Mouse (Mus musculus): ENCODE measurements around the gene Dynlt1b. TPM values are rescaled to one million over a fixed set of nuclear protein-coding genes. Genes with fewer than 3 reads are reported as not detected.
A peak's percentile ranks its signal among the peaks of the same experiment; 100 is the strongest.
"Not testable (repeated sequence)": the region's sequence is repeated elsewhere in the genome, so short reads cannot be mapped to it uniquely, and the experiment has no call there.

Dynlt1b gene
- polyA plus RNA-seq (2015; fragmentation: Nextera tagmentation; extraction: Ambion mirVana), result 1,010 and 1,046 TPM in 2 replicates

DNA sequence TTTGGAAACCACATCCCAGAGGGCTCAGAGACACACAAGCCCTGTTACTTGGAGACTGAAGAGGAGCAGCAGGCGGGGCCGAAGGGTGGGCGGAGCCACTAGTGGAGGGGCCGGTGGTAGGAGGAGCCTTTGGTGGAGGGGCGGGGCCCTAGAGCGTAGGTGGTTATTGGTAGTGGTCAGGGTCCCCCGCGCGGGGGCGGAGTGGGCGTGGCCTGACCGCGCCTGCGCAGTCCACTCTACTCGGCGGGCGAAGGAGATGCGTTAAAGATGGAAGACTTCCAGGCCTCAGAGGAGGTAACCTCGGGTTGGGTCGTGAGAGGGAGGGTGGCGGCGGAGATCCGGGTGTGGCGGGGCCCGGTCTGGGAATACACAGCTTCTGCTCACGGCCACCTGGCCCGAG, at the start of gene Dynlt1b:
Gene Dynlt1b (plus strand): TSS at position 168 of the 400 bp plus-strand sequence.
- Histone ChIP-seq H3K27ac (ENCODE audit: low read depth, low read length) (peak within 1 kb of the TSS; percentile 83), H3K4me3 (ENCODE audit: low read length) (peak within 1 kb of the TSS; percentile 44), H3K9ac (ENCODE audit: low read depth, low read length) (peak within 1 kb of the TSS; percentile 70), H3K4me2 (ENCODE audit: low read length) (peak within 1 kb of the TSS; percentile 56)
- H3K9me3 ChIP-seq (ENCODE audit: control insufficient read depth, low read length); H3K36me3 ChIP-seq (ENCODE audit: control insufficient read depth, insufficient read depth, low read length); H3K27me3 ChIP-seq (replicated peaks; ENCODE audit: control insufficient read depth, insufficient read depth, low read length); H3K4me1 ChIP-seq (ENCODE audit: control insufficient read depth, insufficient read depth, low read depth, low read length): not testable (repeated sequence)
- peak; percentile 98 for ATAC-seq
- 0% methylated on average over 27 of the region's 27 CpGs for WGBS

DNA sequence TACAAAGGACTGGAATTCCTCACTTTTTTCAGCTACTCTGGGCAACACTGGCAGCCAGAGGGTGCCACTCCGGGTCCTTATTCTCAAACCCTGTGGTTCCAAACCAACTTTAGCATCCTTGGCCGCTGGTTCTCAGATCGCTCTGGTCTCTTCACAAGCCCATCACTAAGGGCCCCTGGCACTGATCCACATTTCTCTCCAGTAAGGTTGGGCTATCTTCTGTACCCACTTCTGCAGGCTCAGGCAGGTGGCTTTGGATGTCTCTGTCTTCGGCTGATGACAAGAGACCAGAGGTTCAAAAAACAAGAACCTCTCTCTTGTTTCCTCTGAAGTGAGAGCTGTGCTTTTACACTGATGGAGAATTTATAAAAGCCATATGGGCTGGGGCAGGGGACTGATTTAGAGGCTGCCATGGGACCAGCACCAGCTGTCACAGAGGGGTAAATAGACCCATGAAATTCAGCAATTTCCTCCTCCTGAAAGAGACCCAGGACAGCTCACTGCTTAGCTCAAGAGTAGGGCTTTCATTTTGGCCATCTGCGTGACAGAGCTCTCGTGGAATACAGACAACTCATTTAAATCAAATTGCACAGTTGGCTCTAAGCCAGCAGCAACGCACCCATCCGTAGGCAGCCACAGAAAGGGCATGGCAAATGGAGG, 49.6 kb upstream of the Dynlt1b start:
- peak; percentile 86 for ATAC-seq
- not testable (repeated sequence) for H3K36me3 ChIP-seq (ENCODE audit: control insufficient read depth, insufficient read depth, low read length); H3K9me3 ChIP-seq (ENCODE audit: control insufficient read depth, low read length); H3K27me3 ChIP-seq (replicated peaks; ENCODE audit: control insufficient read depth, insufficient read depth, low read length); H3K9ac ChIP-seq (ENCODE audit: low read depth, low read length); H3K4me3 ChIP-seq (ENCODE audit: low read length); H3K4me2 ChIP-seq (ENCODE audit: low read length); H3K4me1 ChIP-seq (ENCODE audit: control insufficient read depth, insufficient read depth, low read depth, low read length); H3K27ac ChIP-seq (ENCODE audit: low read depth, low read length)
- no CpG with 5 or more reads among the region's 8 CpGs for WGBS

DNA sequence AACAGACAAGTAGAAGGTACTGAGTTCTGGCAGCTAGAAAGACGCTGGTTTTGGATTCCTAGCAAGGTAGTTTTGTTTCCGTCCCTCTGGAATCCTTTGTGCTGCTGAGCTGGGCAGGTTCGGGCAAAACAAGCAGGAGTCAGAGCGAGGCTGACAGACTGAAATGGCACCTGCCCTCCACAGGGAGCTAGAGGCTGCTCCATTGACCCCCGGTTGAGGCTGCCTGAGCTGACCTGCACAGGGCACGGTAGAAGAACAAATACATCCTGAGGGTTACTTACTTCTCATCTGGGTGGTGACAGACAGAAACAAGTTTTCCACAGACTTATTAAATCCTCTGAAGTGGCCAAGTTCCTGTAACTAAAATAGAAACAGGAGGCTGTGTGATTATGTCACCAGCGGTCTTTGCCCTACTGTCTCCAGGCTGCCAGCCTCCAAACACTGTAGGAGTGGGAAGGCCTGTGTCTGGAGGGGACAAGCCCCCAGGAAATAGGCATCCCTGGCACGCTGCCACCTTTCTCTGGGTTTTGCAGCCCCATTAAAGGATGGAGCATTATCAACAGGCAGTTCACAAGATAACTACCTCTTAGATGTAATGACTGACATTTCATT, 48.7 kb upstream of the Dynlt1b start:
- WGBS, result no CpG with 5 or more reads among the region's 8 CpGs
- not testable (repeated sequence) for H3K27me3 ChIP-seq (replicated peaks; ENCODE audit: control insufficient read depth, insufficient read depth, low read length); H3K4me2 ChIP-seq (ENCODE audit: low read length); H3K27ac ChIP-seq (ENCODE audit: low read depth, low read length); ATAC-seq; H3K36me3 ChIP-seq (ENCODE audit: control insufficient read depth, insufficient read depth, low read length); H3K9me3 ChIP-seq (ENCODE audit: control insufficient read depth, low read length); H3K4me3 ChIP-seq (ENCODE audit: low read length); H3K4me1 ChIP-seq (ENCODE audit: control insufficient read depth, insufficient read depth, low read depth, low read length); H3K9ac ChIP-seq (ENCODE audit: low read depth, low read length)

DNA sequence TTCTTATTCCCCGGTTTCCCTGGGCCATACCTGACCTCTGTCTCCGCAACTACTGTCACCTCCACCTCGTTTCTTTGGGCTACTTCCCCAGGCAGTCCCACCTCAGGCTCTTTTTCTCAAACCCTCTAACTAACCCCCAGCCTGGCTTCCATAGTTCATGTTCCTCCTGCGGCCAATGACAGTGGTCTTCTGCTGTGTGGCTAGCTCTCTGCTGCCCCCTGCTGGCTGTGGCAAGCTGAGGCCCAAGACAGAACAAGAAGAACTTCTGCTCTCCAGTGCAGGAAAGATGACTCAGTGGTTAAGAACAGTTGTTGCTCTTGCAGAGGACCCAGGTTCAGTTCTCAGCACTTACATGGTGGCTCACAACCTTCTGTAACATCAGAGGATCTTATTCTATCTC, 43.0 kb upstream of the Dynlt1b start:
- peak; percentile 67 for ATAC-seq
- no CpG with 5 or more reads among the region's 4 CpGs for WGBS

DNA sequence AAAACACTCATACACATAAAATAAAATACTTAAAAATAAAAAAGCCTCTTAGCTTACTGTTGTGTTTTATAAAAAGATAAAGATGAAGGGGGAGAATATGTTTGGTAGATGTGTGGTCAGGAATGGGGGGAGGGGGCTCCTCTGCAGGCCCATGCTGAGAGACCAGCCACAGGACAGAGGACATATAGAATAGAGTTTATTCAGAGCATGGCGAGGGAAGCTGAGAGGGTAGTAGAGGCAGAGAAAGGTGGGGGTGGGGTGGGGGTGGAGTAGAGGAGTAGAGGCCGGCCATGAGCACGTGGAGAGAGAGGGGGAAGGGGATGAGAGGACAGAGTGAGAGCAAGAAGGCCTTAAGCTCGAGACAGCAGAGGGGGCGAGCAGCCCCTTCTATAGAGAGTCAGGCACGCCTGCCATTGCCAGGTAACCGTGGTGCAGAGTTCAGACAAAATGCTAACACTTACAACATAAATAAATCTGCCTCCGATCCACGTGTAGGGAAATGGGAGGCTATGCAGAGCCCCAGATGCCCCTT, 42.5 kb upstream of the Dynlt1b start:
- H3K4me3 ChIP-seq (ENCODE audit: low read length); H3K4me2 ChIP-seq (ENCODE audit: low read length); H3K27me3 ChIP-seq (replicated peaks; ENCODE audit: control insufficient read depth, insufficient read depth, low read length); H3K9ac ChIP-seq (ENCODE audit: low read depth, low read length); H3K4me1 ChIP-seq (ENCODE audit: control insufficient read depth, insufficient read depth, low read depth, low read length); H3K36me3 ChIP-seq (ENCODE audit: control insufficient read depth, insufficient read depth, low read length); H3K9me3 ChIP-seq (ENCODE audit: control insufficient read depth, low read length); ATAC-seq; H3K27ac ChIP-seq (ENCODE audit: low read depth, low read length): not testable (repeated sequence)
- no CpG with 5 or more reads among the region's 9 CpGs for WGBS

More for the DNA sequence above, 43.0 kb upstream of the Dynlt1b start:
- not testable (repeated sequence) for H3K4me1 ChIP-seq (ENCODE audit: control insufficient read depth, insufficient read depth, low read depth, low read length); H3K9ac ChIP-seq (ENCODE audit: low read depth, low read length); H3K4me3 ChIP-seq (ENCODE audit: low read length); H3K27ac ChIP-seq (ENCODE audit: low read depth, low read length); H3K36me3 ChIP-seq (ENCODE audit: control insufficient read depth, insufficient read depth, low read length); H3K9me3 ChIP-seq (ENCODE audit: control insufficient read depth, low read length); H3K27me3 ChIP-seq (replicated peaks; ENCODE audit: control insufficient read depth, insufficient read depth, low read length); H3K4me2 ChIP-seq (ENCODE audit: low read length)

DNA sequence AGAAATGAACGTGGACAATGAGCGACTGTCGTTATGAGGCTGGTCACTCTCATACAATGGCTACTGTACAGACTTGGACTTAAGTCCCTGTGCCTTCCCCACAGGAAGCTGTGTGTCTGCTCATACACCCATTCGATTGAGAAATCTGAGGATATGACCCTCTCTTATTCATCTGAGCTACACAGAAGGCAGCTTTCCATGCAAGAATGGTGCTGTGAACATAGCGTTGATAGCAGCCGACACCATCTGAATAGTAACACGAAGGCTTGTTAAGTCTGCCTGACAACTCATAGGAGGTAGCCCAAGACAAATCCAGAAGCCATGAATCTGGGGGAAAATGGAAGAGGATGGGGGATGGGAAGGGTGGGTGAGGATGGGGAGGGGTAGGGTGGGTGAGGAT, 40.4 kb upstream of the Dynlt1b start:
- H3K27ac ChIP-seq (ENCODE audit: low read depth, low read length); H3K4me1 ChIP-seq (ENCODE audit: control insufficient read depth, insufficient read depth, low read depth, low read length); H3K36me3 ChIP-seq (ENCODE audit: control insufficient read depth, insufficient read depth, low read length); H3K27me3 ChIP-seq (replicated peaks; ENCODE audit: control insufficient read depth, insufficient read depth, low read length); ATAC-seq; H3K9me3 ChIP-seq (ENCODE audit: control insufficient read depth, low read length); H3K4me2 ChIP-seq (ENCODE audit: low read length); H3K9ac ChIP-seq (ENCODE audit: low read depth, low read length); H3K4me3 ChIP-seq (ENCODE audit: low read length): not testable (repeated sequence)
- 78% methylated on average over 1 of the region's 7 CpGs for WGBS

DNA sequence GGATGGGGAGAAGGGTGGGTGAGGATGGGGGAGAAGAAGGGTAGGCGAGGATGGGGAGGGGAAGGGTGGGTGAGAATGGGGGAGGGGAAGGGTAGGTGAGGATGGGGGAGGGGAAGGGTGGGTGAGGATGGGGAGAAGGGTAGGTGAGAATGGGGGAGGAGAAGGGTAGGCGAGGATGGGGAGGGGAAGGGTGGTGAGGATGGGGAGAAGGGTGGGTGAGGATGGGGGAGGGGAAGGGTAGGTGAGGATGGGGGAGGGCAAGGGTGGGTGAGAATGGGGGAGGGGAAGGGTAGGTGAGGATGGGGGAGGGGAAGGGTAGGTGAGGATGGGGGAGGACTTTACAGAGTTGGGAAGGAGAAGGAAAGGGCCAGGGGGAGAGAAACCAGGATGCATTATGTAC, 39.2 kb upstream of the Dynlt1b start:
- H3K27me3 ChIP-seq (replicated peaks; ENCODE audit: control insufficient read depth, insufficient read depth, low read length), result not testable (repeated sequence)

DNA sequence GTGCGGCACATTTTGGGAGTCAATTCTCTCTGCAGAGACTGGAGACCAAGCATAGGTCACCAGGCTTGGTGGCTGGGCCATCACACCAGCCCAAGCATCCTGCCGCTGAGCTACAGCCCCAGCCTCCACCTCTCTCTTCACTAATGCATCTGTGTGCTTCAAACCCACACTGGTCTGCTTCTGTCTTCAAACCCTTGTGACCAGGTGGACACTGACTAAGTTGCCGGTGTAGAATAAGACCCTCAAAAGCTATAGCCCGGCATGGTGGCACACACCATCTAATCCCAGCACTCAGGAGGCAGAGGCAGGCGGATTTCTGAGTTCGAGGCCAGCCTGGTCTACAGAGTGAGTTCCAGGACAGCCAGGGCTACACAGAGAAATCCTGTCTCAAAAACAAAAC, 38.2 kb upstream of the Dynlt1b start:
- not testable (repeated sequence) for H3K9me3 ChIP-seq (ENCODE audit: control insufficient read depth, low read length); H3K36me3 ChIP-seq (ENCODE audit: control insufficient read depth, insufficient read depth, low read length); H3K27ac ChIP-seq (ENCODE audit: low read depth, low read length); H3K27me3 ChIP-seq (replicated peaks; ENCODE audit: control insufficient read depth, insufficient read depth, low read length); H3K4me2 ChIP-seq (ENCODE audit: low read length); H3K4me3 ChIP-seq (ENCODE audit: low read length); ATAC-seq; H3K4me1 ChIP-seq (ENCODE audit: control insufficient read depth, insufficient read depth, low read depth, low read length); H3K9ac ChIP-seq (ENCODE audit: low read depth, low read length)
- 92% methylated on average over 5 of the region's 6 CpGs for WGBS

More for the DNA sequence above, 39.2 kb upstream of the Dynlt1b start:
- H3K27ac ChIP-seq (ENCODE audit: low read depth, low read length); H3K9me3 ChIP-seq (ENCODE audit: control insufficient read depth, low read length); H3K4me3 ChIP-seq (ENCODE audit: low read length); H3K4me1 ChIP-seq (ENCODE audit: control insufficient read depth, insufficient read depth, low read depth, low read length); H3K4me2 ChIP-seq (ENCODE audit: low read length); H3K9ac ChIP-seq (ENCODE audit: low read depth, low read length); H3K36me3 ChIP-seq (ENCODE audit: control insufficient read depth, insufficient read depth, low read length); ATAC-seq: not testable (repeated sequence)
- 95% methylated on average over 2 of the region's 2 CpGs for WGBS

DNA sequence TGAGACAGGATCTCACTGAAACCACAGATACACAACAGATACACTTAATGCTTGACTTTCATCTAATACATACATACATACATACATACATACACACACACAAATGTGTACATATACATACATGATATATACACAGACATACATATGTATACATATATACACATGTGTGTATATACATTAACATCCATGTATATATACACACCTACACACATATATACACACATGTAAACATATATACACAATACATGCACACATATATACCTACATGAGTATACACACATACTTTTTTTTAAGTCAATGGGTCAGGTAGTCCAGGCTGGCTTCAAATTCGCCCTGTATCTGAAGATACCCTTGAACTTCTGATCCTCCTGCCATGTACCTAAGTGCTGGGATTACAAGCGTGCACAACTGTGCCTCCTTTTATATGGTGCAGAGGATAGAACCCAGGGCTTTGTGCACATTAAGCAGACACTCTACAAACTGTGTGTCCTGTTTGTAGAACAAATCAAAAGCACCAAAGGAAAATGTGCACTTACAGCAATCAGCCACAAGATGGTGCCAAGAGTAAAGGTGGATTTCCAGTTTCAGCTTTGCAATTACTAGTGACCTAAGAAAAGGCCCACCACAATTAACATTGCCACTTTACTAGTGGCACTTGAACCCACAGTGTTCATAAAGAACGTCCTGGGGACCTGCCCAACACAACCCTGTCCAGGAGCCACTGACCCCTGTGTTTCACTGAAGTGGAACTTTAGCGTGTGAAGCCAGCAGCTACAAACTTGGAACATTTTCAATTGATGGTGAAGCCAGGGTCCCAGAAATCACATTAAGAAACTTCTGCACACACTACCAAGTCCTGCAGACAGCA, 37.2 kb upstream of the Dynlt1b start:
- not testable (repeated sequence) for H3K36me3 ChIP-seq (ENCODE audit: control insufficient read depth, insufficient read depth, low read length); H3K4me3 ChIP-seq (ENCODE audit: low read length); H3K9ac ChIP-seq (ENCODE audit: low read depth, low read length); H3K27ac ChIP-seq (ENCODE audit: low read depth, low read length); H3K4me2 ChIP-seq (ENCODE audit: low read length); H3K9me3 ChIP-seq (ENCODE audit: control insufficient read depth, low read length); H3K4me1 ChIP-seq (ENCODE audit: control insufficient read depth, insufficient read depth, low read depth, low read length); H3K27me3 ChIP-seq (replicated peaks; ENCODE audit: control insufficient read depth, insufficient read depth, low read length)
- WGBS, result no CpG with 5 or more reads among the region's 4 CpGs
- ATAC-seq, result peak; percentile 57
